Mouse (Mus musculus) heart, embryonic 14.5 days (tissue): ENCODE measurements around the gene Col6a1. TPM values are rescaled to one million over a fixed set of nuclear protein-coding genes. Genes with fewer than 3 reads are reported as not detected.

ENCODE experiments used
- ATAC-seq: fragments of 200-750 bp; cut with Nextera tagmentation; 2 replicates; pipeline ENCODE4 v1.8.0; 2017; ENCODE audit warnings: low read depth, moderate TSS enrichment; ENCODE audit not compliant: insufficient number of reproducible peaks, insufficient read depth, low FRiP score
- H3K27ac ChIP-seq, 2 experiments: fragments of 200-500 bp in 1 of 2; fragments of 300-500 bp in 1 of 2; sonication (generic) in 1 of 2; replicated peaks in 1 of 2; 2 replicates each; pipeline ENCODE4 v1.5.1; 2012 to 2014; ENCODE audit warnings: low read depth in 2 of 2, low read length in 2 of 2, control low read depth in 1 of 2, mild to moderate bottlenecking in 1 of 2, mixed read lengths in 1 of 2; ENCODE audit not compliant: control insufficient read depth in 1 of 2, insufficient read depth in 1 of 2
- H3K27me3 ChIP-seq: fragments of 300-500 bp; sonication (generic); 2 replicates; pipeline ENCODE4 v1.6.1; 2014; ENCODE audit warnings: mild to moderate bottlenecking, low read length, control low read depth; ENCODE audit not compliant: control insufficient read depth, insufficient read depth
- H3K36me3 ChIP-seq: fragments of 300-500 bp; sonication (generic); 2 replicates; pipeline ENCODE4 v1.6.1; 2014; ENCODE audit warnings: mild to moderate bottlenecking, control low read depth, low read length, mixed read lengths; ENCODE audit not compliant: control insufficient read depth, insufficient read depth
- H3K4me1 ChIP-seq, 2 experiments: fragments of 200-500 bp in 1 of 2; fragments of 300-500 bp in 1 of 2; sonication (generic) in 1 of 2; 2 replicates each; pipeline ENCODE4 v1.6.1; 2012 to 2014; ENCODE audit warnings: low read length in 2 of 2, control low read depth in 1 of 2, mixed read lengths in 1 of 2; ENCODE audit not compliant: control insufficient read depth in 2 of 2, insufficient read depth in 2 of 2
- H3K4me2 ChIP-seq: fragments of 300-500 bp; sonication (generic); 2 replicates; pipeline ENCODE4 v1.6.1; 2014; ENCODE audit warnings: mild to moderate bottlenecking, low read length
- H3K4me3 ChIP-seq, 2 experiments: fragments of 200-500 bp in 1 of 2; fragments of 300-500 bp in 1 of 2; sonication (generic) in 1 of 2; 2 replicates each; pipeline ENCODE4 v1.5.1; 2012 to 2014; ENCODE audit warnings: low read length in 2 of 2, mild to moderate bottlenecking in 2 of 2, control low read depth in 1 of 2, low read depth in 1 of 2, moderate library complexity in 1 of 2; ENCODE audit not compliant: control insufficient read depth in 1 of 2, insufficient read depth in 1 of 2
- H3K9ac ChIP-seq: fragments of 300-500 bp; sonication (generic); 2 replicates; pipeline ENCODE4 v1.6.1; 2014; ENCODE audit warnings: mild to moderate bottlenecking, low read length
- H3K9me3 ChIP-seq: fragments of 300-500 bp; sonication (generic); 2 replicates; pipeline ENCODE4 v1.6.1; 2016; ENCODE audit warnings: low read length, control low read depth; ENCODE audit not compliant: control insufficient read depth
- WGBS: fragments of 180-500 bp; shearing (Covaris S2); extraction: QIAGEN DNeasy Blood & Tissue Kit; methylation state at CpG from one replicate; pipeline ENCODE4 v1.1.7; 2014; 5-methylcytosine and 5-hydroxymethylcytosine counted together
- polyA plus RNA-seq: library from polyadenylated mRNA; unstranded; fragments of >200 nt; fragmentation: Nextera tagmentation; extraction: Ambion mirVana; gene quantifications from 2 replicates; pipeline ENCODE4 v1.2.1, GENCODE M21; 2014

Gene Col6a1
- polyA plus RNA-seq, 1 experiment from 2014 or later: 59.7 TPM

DNA sequence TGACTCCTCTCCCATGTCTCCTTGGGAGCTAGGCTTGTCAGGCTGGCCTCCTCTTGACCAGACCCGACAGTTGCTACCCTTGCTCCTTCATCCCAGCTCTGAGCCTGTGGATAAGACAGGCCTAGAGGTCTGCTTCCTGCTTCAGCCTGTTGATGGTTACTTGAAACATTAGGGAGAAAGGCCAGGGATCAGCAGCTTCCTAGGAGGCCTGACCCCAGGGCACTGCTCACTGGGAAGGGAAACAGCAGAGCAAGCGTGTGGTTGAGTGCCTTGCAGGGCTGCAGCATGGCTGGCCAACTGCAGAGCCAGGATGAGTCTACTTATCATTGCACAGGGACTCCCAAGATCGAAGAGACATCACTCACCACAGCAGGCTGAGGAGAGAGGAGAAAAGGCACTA, 13.5 kb downstream of the Col6a1 start:
- Histone ChIP-seq H3K4me2 (no peak overlapping the region), H3K4me3 (no peak overlapping the region), H3K4me1 (no peaks in the 10 kb centered on the region), H3K9me3 (no peaks in the 10 kb centered on the region), H3K36me3 (peaks cover 56% of the 10 kb centered on the region), H3K27me3 (no peaks in the 10 kb centered on the region), H3K27ac (no peak overlapping the region), H3K9ac (no peak overlapping the region)
- 80% methylated on average over 3 of the region's 3 CpGs for WGBS
- ATAC-seq: no peak

DNA sequence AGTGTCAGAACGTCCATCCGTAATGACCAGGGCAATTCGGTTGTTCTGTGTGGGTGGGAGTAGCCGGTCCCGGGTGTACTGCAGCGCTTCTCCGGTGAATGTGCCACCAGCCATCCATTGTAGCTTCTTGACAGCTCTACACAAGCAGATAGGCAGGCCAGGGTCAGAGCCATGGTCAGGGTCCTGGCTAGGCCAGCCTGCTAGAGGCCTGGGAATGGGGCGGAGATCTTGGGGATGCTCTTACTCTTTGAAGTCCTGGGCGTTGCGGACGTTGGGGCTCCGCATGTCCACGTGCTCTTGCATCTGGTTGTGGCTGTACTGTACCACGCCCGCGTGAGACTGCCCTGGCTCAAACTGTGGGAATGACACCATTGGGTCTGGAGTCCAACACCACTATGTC, 14.6 kb downstream of the Col6a1 start:
- no peaks in the 10 kb centered on the region for H3K27me3 ChIP-seq
- H3K4me1 ChIP-seq: no peaks in the 10 kb centered on the region
- no peaks in the 10 kb centered on the region for H3K9me3 ChIP-seq
- H3K4me3 ChIP-seq: no peak overlapping the region
- peaks cover 45% of the 10 kb centered on the region for H3K36me3 ChIP-seq
- no peak overlapping the region for H3K9ac ChIP-seq
- no peak for ATAC-seq
- H3K4me2 ChIP-seq: no peak overlapping the region
- 93% methylated on average over 16 of the region's 16 CpGs for WGBS
- no peak overlapping the region for H3K27ac ChIP-seq

DNA sequence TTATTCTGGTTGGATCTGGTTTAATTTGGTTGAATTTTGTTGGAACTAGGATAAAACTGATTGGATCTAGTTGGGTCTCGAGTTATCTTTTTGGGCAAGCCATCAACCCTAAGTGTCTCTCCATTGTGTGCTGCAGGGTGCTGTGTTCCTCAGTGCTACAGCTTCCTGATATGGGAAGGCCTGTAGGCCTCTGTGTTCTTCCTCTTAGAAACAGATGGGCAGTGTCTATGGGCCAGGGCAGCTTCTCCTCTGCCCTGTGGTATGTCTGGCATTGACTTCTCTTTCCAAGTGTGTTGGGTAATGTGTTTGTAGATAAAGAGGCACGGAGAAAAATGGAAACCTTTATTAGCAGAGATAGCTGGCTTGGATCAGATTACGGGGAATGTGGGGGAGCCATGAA, 17.5 kb downstream of the Col6a1 start:
- H3K4me1 ChIP-seq: no peaks in the 10 kb centered on the region
- H3K27me3 ChIP-seq: no peaks in the 10 kb centered on the region
- no peak for ATAC-seq
- H3K36me3 ChIP-seq: peaks cover 20% of the 10 kb centered on the region
- no peaks in the 10 kb centered on the region for H3K9me3 ChIP-seq
- no peak overlapping the region for H3K27ac ChIP-seq
- no peak overlapping the region for H3K4me3 ChIP-seq
- WGBS: 55% methylated on average over 3 of the region's 3 CpGs
- no peak overlapping the region for H3K4me2 ChIP-seq
- no peak overlapping the region for H3K9ac ChIP-seq

GRCm38 (mm10) chr10:76707584-76707983, 18.4 kb downstream of the Col6a1 start:
- Histone ChIP-seq H3K27ac (no peak overlapping the region), H3K4me1 (no peaks in the 10 kb centered on the region), H3K4me2 (no peak overlapping the region), H3K4me3 (no peak overlapping the region), H3K9me3 (no peaks in the 10 kb centered on the region), H3K27me3 (no peaks in the 10 kb centered on the region), H3K36me3 (peaks cover 19% of the 10 kb centered on the region; the same call in 1 of the 2 replicates), H3K9ac (no peak overlapping the region)
- no peak for ATAC-seq
- WGBS: 86% methylated on average over 1 of the region's 1 CpGs

DNA sequence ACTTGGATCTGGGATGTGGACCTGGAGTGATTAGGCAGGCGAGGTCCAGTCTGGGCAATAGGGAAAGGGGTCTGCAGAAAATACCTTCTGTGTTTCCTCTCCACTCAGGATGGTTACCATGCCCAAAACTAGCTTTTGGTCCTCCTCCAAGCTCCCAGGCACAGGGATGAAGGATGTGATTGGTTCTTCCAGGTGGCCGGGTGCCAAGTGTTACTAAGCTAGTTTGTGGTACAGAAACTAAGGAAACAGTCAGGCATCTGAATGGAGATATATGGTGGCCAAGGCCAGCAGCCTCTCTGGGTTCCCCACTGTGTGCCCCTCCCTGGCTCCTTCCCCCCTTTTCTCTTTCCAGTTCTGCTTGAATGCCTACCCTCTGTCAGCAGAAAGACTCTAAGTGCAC, 19.0 kb downstream of the Col6a1 start:
- H3K4me2 ChIP-seq: no peak overlapping the region
- H3K36me3 ChIP-seq: peaks cover 15% of the 10 kb centered on the region; the same call in 1 of the 2 replicates
- no peak for ATAC-seq
- no peak overlapping the region for H3K27ac ChIP-seq
- no peak overlapping the region for H3K9ac ChIP-seq
- no peaks in the 10 kb centered on the region for H3K4me1 ChIP-seq
- H3K27me3 ChIP-seq: no peaks in the 10 kb centered on the region
- no peak overlapping the region for H3K4me3 ChIP-seq
- WGBS: 74% methylated on average over 2 of the region's 2 CpGs
- H3K9me3 ChIP-seq: no peaks in the 10 kb centered on the region

- H3K9ac ChIP-seq: no peak overlapping the region
- 63% methylated on average over 3 of the region's 3 CpGs for WGBS
- H3K27me3 ChIP-seq: no peaks in the 10 kb centered on the region
- H3K4me2 ChIP-seq: no peak overlapping the region
- no peaks in the 10 kb centered on the region for H3K9me3 ChIP-seq
- no peak overlapping the region for H3K27ac ChIP-seq
- H3K36me3 ChIP-seq: peaks cover 4% of the 10 kb centered on the region; the same call in 1 of the 2 replicates
- no peaks in the 10 kb centered on the region; a peak in 1 of 4 replicates for H3K4me1 ChIP-seq
- H3K4me3 ChIP-seq: no peak overlapping the region
- no peak for ATAC-seq
Measured at GRCm38 (mm10) chr10:76704358-76704757, 21.6 kb downstream of the Col6a1 start.

DNA sequence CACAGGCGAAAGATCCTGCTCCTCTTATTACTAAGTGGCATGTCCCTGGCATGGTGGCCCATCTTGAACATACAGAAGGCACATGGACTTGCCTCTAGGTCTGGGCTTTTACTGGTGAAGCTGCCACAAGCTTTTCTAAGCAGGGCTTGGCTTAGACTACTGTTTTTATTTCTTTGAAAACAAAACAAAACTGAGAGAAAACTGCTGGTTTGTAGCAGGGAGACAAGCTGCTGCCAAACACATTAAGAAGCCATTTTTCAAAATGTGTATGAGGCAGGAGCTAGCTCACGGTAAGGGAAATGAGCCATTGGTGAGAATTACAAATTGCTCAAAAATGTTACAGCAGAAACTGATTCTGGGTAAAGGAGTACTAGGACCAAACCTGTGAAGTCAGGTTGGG, 24.5 kb downstream of the Col6a1 start:
- H3K4me2 ChIP-seq: no peak overlapping the region
- H3K27ac ChIP-seq: no peak overlapping the region
- no peak overlapping the region for H3K4me3 ChIP-seq
- no peaks in the 10 kb centered on the region for H3K27me3 ChIP-seq
- no peaks in the 10 kb centered on the region for H3K9me3 ChIP-seq
- H3K36me3 ChIP-seq: no peaks in the 10 kb centered on the region
- H3K4me1 ChIP-seq: no peaks in the 10 kb centered on the region; a peak in 1 of 4 replicates
- no peak for ATAC-seq
- 76% methylated on average over 2 of the region's 2 CpGs for WGBS
- no peak overlapping the region for H3K9ac ChIP-seq

GRCm38 (mm10) chr10:76699816-76700215, 26.2 kb downstream of the Col6a1 start:
- no peak overlapping the region for H3K27ac ChIP-seq
- no peaks in the 10 kb centered on the region for H3K9me3 ChIP-seq
- no peak overlapping the region for H3K4me3 ChIP-seq
- H3K9ac ChIP-seq: no peak overlapping the region
- no peak for ATAC-seq
- no peaks in the 10 kb centered on the region for H3K36me3 ChIP-seq
- H3K27me3 ChIP-seq: no peaks in the 10 kb centered on the region
- WGBS: 74% methylated on average over 7 of the region's 7 CpGs
- H3K4me1 ChIP-seq: peaks cover 3 to 6% of the 10 kb centered on the region in 2 experiments
- H3K4me2 ChIP-seq: no peak overlapping the region
